Mouse (Mus musculus) gastrocnemius, adult 2 months (tissue): ENCODE data around the gene Zfp64. TPM values are rescaled to one million over a fixed set of nuclear protein-coding genes. Genes with fewer than 3 reads are reported as not detected.

Experiments
- DNase-seq: peaks from one replicate; pipeline ENCODE4 v3.0.0; 2022
- H3K27ac ChIP-seq: fragments of 200-600 bp; 2 replicates; pipeline ENCODE4 v1.8.1; 2022; ENCODE audit warnings: mild to moderate bottlenecking
- H3K4me3 ChIP-seq: fragments of 200-600 bp; 2 replicates; pipeline ENCODE4 v1.8.1; 2022; ENCODE audit warnings: mild to moderate bottlenecking, moderate library complexity
- CTCF ChIP-seq: fragments of 200-600 bp; IDR thresholded peaks from 2 replicates; pipeline ENCODE4 v1.8.1; 2022; ENCODE audit warnings: antibody characterized with exemption, mild to moderate bottlenecking, moderate library complexity
- intact Hi-C: fragments of 180-260 bp; cut with DNase I; formaldehyde crosslinking; loops from one replicate; pipeline ENCODE4 v1.15.1; 2025
- total RNA-seq, 2 experiments: library from RNA; stranded (reverse); gene quantifications; 2 replicates each; pipeline ENCODE4 v1.2.3; 2021

Gene Zfp64
- total RNA-seq, 2 experiments from 2014 or later = 7.6 to 8.4 TPM

DNA sequence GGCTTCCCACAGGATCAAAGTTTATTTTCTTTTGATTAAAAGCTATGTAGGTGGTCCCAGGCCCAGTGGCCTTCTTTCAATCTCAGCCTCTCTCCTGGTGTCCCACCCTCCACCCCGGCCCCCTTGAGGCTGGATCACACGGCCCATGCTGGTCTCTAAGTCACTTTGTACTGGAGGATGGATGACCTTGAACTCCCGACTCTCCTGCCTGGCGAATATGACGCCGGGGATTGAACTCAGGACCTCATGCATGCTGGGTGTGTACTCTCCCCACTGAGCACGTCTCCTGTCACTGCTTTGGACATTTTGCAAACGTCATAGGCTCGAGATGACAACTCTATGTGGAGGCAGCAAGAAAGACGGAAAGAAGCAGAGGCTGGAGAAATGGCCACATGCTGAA lies 103.8 kb downstream of the Zfp64 start:
- H3K27ac ChIP-seq = no peak overlapping the region
- DNase-seq = no peak
- TF ChIP-seq CTCF = no peak
- intact Hi-C loops = no loop called here
- no peak overlapping the region for H3K4me3 ChIP-seq

DNA sequence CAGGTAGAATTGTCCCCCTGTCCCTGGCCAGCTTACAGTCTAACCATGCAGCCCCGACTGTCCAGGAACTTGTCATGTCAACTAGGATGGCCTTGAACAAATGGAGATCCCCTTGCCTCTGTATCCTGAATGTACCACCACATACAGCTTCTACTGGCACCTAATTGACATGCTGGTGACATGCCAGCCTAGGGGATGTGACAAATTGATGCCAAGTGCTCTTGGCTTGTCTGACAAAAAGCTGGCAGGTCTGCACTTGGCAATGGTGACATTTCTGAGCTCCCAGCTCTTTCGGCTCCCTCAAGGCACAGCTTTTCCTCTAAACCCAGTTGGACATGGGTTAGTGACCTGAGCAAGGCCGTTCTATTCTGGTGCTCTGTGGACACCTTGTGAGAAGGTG lies 106.8 kb downstream of the Zfp64 start:
- no peak for DNase-seq
- TF ChIP-seq CTCF = no peak
- intact Hi-C loops = no loop called here
- Histone ChIP-seq H3K27ac (no peak overlapping the region), H3K4me3 (no peak overlapping the region)

DNA sequence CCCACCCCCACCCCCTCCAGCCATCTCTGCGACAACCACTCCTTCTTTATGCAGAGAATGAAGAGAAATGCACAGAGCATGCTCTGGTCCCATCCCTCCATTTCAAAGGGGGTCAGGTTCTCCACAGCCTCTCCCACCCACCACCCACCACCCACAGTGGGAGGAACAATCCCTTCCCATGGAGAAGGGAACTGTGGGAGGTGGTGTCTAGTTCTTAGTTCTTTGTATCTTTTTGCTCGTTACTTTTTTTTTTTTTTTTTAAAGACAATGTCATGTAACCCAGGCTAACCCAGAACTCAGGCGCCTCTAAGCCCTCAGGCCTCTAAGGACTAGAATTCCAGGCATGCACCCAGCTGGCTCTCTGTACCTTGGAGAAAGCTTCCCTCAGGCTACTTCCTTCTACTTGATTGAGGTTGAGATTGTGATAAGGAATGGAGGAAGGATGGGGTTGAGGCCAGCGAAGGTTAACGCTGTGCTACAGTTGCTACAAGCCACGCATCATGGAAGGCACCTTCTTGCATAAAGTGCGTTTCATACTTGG lies 109.1 kb downstream of the Zfp64 start:
- Histone ChIP-seq H3K4me3 (no peak overlapping the region), H3K27ac (no peak overlapping the region)
- DNase-seq = no peak
- intact Hi-C loops = no loop called here
- no peak for TF ChIP-seq CTCF

Other genes with a start within 250 kb of the Zfp64 start
- 10 to 100 TPM; 15.3 to 25.0 TPM for gene Atp9a, start 213.2 kb downstream of the Zfp64 start, total RNA-seq
- 1 to 10 TPM; 1.6 to 2.4 TPM for gene Sall4, start 187.6 kb downstream of the Zfp64 start, total RNA-seq